Mouse (Mus musculus): ENCODE measurements around the gene Aim2.

DNA sequence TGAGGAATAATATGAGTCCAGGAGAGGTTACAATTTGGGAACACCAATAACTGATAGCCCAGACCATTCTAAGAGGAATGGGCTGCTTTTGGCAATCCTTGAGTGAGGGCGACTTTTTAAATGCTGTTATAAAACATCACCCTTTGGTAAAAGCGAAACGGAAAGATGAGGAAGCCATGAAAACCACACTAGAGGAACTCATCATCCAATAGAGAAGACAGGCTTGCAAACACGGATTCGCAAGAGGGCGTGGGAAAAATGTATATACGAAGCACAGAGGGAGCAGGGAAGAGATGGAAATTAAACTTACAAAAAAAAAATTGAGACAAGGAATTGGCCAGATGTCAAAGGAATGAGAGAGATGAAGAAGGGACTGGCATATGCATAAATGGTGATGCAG is 23.3 kb downstream of the Aim2 start:
- no peak for TF ChIP-seq CTCF (IDR thresholded peaks at IDR 0.05; ENCODE audit: control insufficient read depth, insufficient read depth, insufficient read length)
- TF ChIP-seq CEBPB (IDR thresholded peaks at IDR 0.05; ENCODE audit: low read depth) = no peak
- no peak for TF ChIP-seq MAX (IDR thresholded peaks at IDR 0.05)
